Mouse (Mus musculus): ENCODE results near the gene Tom1l2.

The Tom1l2 gene

DNA sequence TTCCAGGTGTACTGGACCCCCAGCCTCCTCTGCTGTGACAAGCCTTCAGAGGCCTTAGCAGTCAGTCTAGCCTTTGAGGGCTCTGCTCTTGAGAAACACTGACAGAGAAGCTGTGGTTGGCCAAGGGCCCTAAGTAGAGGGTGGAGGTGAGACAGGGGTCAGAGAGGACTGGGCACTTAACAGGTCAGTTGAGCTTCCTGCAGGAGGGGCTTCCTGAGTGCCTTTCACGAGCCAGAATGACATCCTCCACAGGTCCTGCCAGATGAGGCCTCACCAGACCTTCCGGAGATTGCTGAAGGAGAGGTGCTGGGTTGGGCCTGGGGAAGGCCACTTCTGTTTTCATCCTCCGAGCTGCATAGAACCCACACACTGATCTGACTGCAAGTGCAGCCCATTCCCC, 124.2 kb downstream of the Tom1l2 start:
- DNase-seq = no peak

DNA sequence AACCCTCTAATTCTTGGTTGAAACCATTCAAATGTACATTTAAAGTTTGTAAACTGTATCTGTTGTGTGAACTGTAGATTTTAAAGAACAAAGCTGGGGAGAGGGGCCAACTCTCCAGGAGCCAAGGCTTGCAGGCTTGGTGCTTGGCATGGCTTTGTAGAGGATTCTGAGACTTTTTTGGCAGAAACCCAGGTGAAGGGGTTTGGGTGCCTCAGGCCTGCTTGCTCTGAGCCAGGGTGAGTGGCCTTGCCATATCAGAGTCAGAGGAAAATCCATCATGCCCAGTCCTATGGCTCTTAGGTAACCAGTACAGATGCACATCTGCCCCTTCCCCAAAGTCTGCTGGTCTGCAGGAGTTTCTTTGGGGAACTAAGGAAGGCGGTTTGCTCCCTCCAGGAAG, 126.8 kb downstream of the Tom1l2 start:
- no peak for DNase-seq

DNA sequence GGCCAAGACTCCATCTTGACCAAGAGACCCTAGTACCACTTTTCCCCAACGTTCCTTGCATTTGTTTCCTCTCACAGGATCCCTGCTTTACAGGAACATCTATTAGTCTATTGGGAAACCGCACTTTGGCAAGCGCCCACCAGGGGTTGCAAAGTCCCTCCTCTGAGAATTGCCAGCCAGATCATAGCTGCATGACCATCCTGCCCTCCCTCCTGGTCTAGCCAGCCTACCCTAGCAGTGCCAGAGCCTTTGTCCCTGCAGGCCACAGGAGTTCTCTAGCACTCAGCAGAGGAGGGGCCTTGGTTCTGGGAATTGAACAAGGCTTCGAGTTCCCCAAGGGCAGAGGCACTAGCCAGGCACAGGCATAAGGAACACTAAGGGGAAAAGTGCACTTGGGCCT, 128.0 kb downstream of the Tom1l2 start:
- peak; percentile 40 to 55 for DNase-seq

DNA sequence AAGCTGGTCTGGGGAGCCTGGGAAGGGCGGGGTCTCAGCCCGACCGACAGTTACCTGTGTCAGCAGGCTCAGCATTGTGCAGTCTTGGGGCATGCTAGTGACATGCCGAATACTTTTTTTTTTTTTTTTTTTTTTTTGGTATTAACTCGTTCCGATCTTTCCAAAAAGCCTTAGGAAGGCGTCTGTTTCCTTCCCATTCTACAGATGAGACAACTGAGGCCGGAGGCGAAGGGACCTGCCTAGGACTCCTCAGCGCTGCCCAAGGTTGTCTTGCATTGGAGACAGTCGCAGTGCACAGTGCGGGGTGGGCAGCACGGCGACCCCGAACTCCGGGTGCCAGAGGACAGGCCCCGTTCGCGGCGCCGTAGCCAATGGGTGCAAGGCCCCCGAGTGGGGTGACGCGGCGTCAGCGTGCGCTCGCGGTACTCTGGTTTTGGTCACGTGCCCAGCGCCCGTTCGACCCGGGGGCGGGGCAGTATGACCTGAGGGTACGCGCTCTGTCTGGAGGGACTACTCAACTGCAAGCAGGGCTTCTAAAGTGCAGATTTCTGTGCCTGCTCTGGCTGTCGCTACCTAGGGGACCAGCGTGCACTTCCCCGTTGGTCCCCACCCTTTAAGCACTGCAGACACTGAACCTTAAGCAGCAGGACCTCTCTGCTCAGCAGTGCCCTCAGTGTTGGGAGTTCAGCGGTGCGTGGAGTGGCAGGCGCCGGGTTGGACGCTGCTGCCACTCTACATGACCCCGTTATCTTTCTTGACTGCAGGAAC, 130.1 kb downstream of the Tom1l2 start, which contains the start of gene Srebf1:
Srebf1 (minus strand) TSS at position 113 of the 768 bp plus-strand sequence.
- peak; percentile 81 to 92 for DNase-seq

DNA sequence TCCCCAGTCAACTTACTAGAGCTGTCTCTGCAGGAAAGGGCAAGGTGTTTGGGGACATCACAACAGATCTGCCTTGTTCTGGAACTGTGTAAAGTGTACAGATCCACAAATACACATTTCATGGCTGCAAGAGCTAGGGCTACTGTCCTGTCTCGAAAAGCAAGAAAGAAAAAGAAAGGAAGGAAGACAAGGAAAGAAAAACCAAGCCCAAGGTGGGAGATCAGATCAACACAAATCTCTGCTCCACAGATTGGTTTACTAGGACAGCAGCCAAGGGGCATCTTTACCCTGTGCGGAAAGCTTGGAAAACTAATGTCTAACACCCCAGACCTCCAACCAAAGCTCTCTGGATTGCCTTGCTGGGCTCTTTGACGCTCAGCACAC, 130.6 kb downstream of the Tom1l2 start:
- DNase-seq = no peak

DNA sequence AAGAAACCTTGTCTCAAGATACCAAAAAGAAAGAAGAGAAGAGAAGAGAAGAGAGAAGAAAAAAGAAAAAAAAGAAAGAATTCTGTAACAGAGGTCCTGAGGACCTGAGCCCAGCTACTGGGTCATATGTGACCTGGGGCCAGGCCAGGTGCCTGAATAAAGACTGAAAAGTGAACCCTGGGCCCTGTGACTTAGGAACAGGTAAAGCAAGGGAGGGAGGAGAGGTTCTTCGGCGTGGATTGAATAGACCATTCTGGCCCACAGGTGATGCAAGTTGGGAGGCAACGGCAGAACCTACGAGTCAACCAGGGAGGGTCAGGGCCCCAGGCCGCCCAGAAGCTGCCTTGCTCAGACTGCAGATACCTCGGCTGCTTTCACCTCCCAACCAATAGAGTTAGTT, 131.3 kb downstream of the Tom1l2 start:
- DNase-seq = no peak

DNA sequence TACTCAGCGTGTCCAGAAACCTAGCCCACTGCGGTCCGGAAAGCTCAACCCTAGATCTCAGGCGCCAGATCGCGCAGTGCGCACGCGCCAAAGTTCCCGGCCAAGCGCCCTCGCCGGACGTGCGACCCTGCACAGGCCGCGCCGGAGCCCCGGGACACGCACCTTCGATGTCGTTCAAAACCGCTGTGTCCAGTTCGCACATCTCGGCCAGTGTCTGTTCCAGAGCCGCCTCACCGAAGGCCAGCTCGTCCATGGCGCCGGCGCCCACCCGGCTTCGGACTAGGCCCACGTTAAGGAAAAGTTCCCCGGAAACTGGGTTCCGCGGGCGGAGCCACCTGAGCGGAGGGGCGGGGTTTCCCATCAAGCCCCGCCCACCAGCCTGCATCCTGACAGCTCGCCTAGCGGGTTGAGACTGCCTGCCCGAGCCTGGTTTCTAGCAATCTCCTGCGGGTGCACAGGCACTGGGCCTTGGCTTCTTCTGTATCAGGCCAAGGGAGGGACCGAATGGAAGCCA, 132.4 kb downstream of the Tom1l2 start:
- DNase-seq = peak; percentile 92 to 96

DNA sequence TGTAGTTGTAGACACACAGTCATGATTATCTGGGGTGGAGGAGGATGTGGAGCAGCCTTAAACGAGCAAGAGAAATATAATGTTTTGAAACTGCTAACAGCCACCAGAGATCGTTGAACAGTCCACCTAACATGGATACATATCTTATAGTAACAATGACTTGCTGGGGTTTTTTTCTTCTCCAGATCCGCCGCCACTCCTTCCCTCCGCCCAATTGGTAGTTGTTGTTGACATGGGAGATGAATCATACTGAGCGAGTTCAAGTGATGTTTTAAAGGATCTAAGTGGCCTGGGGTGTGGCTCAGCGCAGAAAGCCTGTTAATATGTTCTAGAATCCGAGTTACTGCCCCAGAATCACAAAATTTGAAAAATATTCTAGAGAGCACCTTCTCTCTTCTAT, 133.1 kb downstream of the Tom1l2 start:
- DNase-seq = no peak

DNA sequence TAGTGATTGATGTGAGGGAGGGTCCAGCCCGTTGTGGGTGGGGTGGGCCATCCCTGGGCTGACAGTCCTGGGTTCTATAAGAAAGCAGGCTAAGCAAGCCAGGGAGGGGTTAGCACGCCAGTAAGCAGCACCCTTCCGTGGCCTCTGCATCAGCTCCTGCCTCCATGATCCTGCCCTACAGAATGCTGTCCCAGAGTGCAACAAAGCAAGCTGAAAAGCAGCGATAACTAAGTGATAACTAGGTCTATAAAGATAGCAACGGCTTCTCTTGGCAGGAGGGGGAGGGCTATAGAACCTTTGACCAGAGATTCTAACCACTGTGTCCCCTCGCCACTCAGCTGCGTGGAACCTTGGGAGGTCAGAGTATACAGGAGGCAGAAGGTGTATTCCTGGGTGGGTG, 135.2 kb downstream of the Tom1l2 start:
- no peak for DNase-seq

DNA sequence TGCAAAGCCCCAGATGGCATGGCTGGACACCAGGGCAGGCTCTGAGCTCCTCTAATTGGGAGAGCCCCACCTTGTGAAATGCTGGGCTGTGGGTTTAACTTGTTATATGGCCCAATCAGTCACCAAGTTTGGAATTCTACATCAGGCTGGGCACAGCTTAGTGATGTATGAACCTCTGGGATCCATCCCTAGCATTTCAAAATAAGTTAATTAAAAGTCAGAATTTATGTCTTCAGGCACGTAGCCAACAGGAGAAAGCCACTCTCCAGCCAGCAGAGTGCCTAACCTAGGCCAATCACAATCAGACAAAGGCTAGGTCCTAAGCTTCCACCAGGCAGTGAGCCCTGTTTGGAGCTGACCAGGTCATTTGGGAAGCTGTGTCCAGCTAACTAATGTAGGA, 136.0 kb downstream of the Tom1l2 start:
- DNase-seq = peak in 1 of 2 experiments; percentile 35

DNA sequence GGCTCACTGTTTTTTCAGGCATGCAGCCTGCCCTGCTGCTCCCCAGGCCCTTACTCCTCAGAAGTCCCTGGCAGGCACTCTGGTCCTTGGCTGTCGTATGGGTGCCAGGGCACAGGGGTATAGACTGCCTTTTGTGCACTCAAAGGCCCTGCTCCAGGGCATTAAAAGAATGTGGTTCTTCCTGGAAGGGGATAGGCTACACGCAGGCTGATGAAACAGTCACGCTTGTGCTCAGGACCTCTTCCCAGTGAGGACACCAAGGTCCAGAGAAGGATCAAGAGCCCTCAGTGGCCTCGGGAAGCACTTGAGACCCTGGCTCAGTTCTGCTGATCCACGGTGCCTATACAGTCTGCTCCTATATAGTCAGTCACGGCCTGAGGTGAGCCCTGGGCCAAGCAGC, 139.4 kb downstream of the Tom1l2 start:
- no peak for DNase-seq

DNA sequence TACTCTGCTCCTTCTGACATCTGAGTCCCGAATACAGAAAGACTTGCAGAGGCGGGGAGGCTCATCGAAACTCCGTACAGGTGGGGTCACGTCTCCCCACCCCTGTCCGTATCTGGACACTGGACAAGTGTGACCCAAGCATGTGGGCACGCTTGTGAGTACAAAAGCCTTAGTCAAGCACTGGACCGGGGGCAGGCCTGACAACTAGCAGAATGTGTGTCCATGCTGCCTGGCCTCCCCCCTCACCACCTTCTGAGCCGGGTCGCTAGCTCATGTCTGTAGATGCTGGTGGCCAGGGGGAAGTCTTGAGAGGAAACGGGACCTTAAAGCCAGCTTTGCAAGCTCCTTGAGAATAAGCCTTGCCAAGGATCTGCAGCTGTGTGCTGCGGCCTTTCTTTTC, 140.9 kb downstream of the Tom1l2 start:
- no peak for DNase-seq

DNA sequence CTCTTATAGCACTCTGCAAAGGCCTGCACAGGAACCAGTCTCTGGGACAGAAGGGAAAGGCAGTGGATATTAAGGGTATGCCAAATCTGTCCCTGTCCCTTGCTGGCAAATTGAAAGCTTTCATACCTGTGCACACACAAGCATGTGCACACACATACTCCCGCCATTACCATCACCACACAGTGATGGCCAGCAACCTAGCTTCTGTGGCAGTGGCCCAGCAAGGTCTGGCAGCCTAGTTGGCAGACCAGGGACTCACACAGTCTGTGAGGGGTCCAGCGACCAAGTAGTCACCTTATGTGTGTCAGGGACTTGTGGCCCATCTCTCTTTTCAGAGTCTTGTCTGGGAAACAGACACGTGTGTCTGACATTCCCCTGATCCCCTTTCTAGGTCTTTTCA, 141.6 kb downstream of the Tom1l2 start:
- DNase-seq = no peak

DNA sequence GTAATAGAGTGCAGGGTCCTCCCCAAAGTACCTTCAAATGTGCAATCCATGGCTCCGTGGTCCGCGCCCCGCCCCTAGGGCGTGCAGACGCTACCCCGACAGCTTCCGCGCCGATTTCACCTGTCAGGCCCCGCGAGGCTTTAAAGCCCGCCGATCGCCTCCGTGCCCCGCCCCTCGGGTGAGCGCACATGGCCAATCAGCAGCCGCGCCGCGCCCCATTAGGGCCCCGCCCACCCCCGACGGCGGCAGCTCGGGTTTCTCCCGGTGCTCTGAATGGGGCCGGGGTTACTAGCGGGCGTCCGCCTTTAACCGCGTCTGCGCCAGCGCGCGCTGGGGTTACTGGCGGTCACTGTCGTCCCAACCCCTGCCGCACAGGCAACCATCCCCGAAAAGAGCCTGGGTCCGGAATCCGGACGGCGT, 142.4 kb downstream of the Tom1l2 start:
- peak; percentile 96 to 99 for DNase-seq

DNA sequence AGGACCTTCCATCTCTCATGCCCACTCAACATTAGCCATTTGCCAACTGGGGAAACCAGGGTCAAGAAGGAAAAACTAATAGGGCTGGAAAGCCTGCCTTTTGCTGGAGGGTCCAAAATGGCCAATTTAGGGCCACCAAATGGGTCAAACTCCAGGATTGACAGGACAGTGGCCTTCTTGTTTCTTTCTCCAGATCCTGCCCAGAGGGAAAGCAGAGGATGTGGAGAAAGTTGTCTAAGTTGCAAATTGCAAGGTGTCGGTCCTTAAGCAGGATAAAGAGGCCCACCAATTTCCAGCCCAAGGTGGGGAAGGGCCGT, 142.8 kb downstream of the Tom1l2 start:
- DNase-seq = no peak

DNA sequence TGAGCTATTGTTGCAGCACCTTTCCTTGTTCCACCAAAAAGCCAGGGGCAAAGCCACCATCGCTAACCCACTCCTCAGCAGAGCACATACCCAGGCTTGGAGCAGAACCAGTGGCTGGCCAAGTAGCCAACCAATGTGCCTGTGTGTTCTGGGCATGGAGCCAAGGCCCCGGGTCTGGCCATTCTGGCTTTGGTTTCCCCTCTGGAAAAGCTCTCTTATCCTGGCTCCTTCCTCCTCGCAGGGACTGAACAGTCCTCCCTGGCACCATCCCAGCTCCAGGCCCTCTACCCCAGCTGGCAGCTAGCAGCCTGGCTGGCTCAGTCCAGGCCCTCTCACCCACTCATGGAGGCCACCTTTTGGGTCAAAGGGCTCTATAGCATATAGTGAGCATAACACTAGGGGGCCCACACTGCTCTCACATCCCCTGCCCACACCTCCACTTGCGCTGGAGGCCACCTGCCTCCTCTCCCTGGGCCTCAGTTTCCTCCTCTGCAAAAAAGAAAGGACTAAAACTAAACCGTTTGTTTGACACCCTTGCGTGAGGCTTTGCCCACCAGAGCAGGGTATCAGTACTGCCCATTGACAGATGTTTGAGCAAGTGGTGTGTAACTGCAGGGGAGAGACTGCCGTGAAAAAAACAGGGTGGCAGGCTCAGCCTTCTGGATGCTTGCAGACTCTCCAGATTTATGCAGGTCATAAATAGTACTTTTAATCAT, 143.3 kb downstream of the Tom1l2 start:
- DNase-seq = peak; percentile 85 to 91

DNA sequence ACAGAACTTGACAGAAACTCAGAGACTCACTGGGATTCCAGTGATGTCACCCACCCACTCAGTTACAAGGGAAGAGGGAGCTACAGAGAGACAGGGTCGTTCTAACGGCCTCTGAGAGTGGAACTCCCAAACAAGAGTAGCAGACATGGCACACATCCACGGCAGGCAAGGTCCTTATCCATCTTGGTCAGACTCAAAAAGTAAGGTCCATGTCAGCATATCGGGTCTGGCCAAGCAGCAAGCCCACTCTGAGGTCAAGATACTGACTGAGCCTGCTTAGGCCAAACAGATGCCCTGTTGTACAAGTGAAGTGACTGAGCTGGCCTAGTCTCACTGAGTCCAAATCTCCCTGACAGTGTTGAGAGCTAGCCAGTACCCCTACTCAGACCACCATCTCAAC, 144.0 kb downstream of the Tom1l2 start:
- no peak for DNase-seq

DNA sequence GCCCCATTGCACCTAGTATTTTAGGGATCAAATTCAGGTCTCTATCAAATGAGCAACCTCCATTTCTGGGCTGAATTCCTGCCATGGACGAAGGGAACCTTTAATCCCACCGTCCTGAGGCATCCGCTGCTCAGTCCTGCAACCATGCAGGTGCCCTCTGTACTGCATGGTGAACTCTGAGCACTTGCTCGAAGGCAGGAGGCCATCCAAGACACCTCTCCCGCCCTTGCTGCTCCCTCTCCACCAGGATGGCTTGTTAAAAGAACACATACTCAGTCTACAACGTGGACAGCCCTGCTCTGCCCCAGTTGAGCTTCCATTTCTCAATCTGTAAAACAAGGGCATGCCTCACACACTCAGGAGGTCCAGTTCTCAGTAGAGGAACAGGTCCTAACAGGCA, 144.5 kb downstream of the Tom1l2 start:
- peak; percentile 55 to 56 for DNase-seq

DNA sequence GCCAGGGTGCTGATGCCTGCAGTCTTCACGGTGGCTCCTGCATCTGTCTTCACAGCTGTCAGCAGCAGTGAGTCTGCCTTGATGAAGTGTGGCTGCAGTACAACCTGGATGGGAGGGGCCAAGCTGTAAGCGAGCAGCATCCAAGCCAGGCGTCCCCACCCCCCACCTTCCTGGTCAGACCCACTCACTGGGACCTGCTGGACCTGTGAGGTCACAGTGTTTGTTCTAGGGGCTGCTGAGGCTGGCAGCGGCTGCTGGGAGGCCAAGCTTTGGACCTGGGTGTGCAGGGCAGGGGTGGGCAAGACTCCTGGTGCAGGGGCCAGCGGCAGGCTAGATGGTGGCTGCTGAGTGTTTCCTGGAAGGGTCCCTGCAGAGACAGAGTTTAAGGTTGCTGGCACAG, 146.5 kb downstream of the Tom1l2 start:
- no peak for DNase-seq

DNA sequence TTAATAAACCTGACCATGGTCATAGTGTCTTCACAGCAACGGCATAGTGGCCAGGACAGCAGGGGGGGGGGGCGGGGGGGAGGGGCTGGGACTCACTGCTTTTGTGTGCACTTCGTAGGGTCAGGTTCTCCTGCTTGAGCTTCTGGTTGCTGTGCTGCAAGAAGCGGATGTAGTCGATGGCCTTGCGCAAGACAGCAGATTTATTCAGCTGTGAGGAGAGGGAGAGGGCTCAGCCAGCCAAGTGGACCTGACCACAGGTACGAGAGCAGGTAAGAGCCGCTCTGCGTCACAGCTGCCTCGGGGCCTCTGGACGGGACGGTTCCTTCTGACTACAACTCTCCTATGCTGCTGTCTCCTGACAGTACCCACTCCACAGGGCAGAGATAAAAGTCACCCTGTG, 147.7 kb downstream of the Tom1l2 start:
- no peak for DNase-seq

DNA sequence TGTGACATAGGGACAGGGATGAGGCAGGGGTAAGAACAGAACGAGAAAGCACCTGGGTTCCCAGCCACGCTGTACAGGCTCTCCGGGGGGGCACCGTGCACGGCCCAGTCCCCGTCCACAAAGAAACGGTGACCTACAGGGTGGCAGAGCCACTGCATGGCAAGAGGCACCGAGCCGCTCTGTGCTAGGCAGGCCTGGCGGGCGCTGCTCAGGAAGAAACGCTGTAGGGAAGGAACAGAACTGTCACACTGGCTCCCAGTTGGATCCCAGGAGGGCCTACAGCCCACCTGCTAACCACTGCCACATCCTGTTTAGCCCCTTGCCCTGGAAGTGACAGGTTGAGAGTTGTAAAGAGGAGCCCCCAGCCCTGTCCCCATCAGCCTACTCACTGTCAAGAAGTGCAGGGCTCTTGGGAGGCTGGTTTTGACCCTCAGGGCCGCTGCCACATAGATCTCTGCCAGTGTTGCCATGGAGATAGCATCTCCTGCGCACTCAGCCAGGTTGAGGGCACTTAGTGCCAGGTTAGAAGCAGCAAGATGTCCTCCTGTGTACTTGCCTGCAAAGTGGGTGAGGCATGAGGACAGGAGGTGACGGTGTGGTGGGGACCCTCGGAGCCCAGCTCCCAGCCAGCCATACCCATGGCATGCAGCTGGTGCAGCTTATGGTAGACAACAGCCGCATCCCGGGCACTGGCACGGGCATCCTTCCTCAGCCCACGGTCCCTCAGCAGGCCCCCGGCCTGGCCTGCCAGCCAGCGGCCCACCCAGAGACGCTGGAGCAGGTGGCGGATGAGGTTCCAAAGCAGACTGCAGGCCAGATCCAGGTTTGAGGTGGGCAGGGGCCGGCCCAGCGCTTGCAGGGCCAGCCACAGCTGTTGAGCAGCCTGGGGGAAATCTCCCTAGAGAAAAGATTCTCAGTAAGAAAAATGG, 149.7 kb downstream of the Tom1l2 start:
- no peak for DNase-seq

DNA sequence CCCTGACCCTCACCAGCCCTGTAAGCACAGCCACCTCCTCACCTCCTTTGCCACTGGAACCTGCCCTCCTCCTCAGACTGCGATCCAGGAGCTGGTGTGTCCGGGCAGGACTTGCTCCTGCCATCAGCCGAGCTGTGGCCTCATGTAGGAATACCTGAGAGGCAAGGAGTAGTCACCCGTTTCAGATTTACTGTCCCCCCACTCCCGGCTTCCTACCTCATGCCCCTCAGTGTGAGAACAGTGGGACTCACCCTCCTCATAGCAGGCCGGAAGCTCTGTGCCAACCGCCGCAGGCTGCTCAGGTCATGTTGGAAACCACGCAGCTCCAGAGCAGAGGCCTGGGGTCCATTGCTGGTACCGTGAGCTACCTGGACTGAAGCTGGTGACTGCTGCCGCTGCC, 152.3 kb downstream of the Tom1l2 start:
- no peak for DNase-seq

DNA sequence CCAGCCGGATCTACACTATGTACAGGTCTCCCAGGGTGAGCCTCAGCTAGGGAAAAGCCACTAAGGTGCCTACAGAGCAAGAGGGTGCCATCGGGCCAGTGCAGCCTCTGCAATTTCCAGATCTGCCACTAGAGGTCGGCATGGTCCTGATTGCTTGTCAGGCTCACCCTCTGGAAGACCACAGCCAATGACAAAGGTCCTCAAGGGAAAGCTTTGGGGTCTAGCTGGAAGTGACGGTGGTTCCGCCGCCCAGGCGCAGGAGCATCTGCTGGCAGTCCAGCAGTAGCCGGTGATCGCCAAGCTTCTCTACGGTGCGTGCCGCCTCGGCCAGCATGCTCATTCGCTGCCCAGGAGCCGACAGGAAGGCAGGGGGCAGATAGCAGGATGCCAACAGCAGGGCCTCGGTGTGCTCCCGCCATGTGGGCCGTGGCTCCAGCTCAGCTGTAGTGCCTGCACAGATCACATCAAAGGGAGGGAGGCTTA, 153.0 kb downstream of the Tom1l2 start:
- DNase-seq = peak; percentile 92 to 97

Measured in kidney, postnatal 36 days (tissue).